Mouse (Mus musculus): ENCODE results near the gene Gm3336. TPM values are rescaled to one million over a fixed set of nuclear protein-coding genes. Genes with fewer than 3 reads are reported as not detected.

Gene Gm3336
- polyA plus RNA-seq, 1 experiment, result 0.92 TPM

DNA sequence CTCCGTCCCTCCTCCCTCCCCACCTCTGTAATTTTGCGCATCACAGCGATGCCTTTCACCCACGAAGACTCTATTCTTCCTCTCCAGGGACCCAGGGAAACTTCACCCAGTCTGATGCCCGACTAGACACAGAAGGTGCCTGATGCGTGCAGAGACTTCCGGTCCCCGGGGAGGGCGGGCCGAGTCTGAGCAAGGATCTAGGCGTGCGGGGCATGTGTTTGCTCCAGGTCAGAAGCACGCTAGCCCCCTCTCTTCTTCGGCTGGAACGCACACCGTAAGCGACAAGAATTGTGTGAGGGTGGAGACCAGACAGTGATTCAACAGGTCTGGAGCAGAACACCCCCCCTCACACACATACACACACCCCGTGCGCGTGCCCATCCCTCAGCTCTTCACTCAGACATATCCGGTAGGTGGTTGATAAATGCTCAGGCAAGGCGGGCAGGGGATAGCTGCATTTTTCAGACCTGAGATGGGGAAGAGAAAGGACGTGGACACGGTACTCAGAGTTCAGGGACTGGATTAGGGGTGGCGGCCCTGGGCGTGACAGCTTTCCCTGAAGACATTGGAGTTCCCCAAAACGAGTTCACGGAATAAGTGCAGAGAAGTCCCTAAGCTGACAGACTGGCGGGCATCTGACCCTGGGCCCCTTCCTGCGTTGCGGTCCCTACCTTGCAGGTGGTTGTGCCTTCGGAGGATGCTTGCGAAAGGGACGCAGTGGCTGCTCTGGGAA is 47.7 kb downstream of the Gm3336 start:
- peaks cover 32% of the 10 kb centered on the region for H3K4me1 ChIP-seq (ENCODE audit: control insufficient read depth, insufficient read depth, insufficient read length)
- no peak; the same call in 1 of the 2 replicates for TF ChIP-seq POLR2A (IDR thresholded peaks at IDR 0.05; ENCODE audit: low read depth, low read length)
- no peak for TF ChIP-seq CTCF (IDR thresholded peaks at IDR 0.05; ENCODE audit: extremely low read depth, insufficient read depth, insufficient read length, insufficient replicate concordance)
- H3K27ac ChIP-seq (ENCODE audit: insufficient read depth, low read length), result peak overlapping the region; percentile 92
- no peaks in the 10 kb centered on the region for H3K27me3 ChIP-seq (ENCODE audit: control insufficient read depth, insufficient read depth, low read length)
- H3K4me3 ChIP-seq (ENCODE audit: extremely low read depth, insufficient read depth, insufficient read length), result peak overlapping the region; percentile 69
- H3K36me3 ChIP-seq (ENCODE audit: control insufficient read depth, insufficient read depth, low read length), result peaks cover 13% of the 10 kb centered on the region
- WGBS, result 1% methylated on average over 34 of the region's 34 CpGs
- peak; percentile 73 to 88 for DNase-seq (ENCODE audit: low read depth in 1 of 2, low spot score in 2 of 2)

DNA sequence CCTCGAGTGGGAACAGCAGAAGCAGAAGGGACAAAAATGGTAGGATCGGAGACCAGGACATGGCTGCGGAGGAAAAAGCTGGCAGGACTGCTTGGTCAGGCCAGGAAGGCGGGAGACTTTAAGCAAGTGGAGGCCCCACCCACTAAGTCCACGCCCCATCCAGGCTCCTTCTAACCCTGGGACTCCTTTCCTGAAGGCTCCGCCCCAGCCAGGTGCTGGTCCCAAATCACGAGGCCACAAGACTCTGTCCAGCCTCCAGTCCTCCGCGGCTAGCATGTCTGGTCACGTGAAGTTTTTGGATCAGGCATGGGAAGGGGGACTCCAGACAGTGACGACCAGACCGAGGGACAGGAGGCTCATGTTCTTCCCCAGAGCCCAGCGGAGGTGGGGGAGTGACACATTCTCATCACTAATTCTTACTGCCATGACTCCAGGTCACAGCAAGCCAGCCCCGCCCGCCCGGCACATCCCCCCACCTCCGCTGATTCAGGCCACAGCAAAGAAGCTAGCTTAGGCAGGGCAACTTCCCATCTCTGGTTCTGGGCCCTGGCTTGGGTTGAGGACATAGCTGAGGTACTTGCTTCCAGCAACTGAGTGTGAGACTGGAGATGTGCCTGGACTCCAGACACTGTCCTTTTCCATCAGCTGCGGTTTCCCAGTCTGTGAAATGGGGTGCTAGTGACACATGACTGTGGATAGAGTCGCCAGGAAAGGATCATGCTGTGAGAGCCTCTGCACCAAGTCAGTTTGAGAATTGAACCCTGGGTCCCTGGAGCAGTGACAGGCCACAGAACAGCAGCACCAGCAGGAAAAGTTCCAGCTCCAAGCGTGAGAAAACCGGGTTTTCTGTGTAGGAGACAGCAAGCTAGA is 48.5 kb downstream of the Gm3336 start:
- Histone ChIP-seq H3K36me3 (ENCODE audit: control insufficient read depth, insufficient read depth, low read length) (peaks cover 14% of the 10 kb centered on the region), H3K4me1 (ENCODE audit: control insufficient read depth, insufficient read depth, insufficient read length) (peaks cover 32% of the 10 kb centered on the region), H3K4me3 (ENCODE audit: extremely low read depth, insufficient read depth, insufficient read length) (peak overlapping the region; percentile 69), H3K27ac (ENCODE audit: insufficient read depth, low read length) (peak overlapping the region; percentile 92), H3K27me3 (ENCODE audit: control insufficient read depth, insufficient read depth, low read length) (no peaks in the 10 kb centered on the region)
- DNase-seq (ENCODE audit: low read depth in 1 of 2, low spot score in 2 of 2), result peak in 1 of 2 experiments; percentile 65
- 21% methylated on average over 21 of the region's 21 CpGs for WGBS
- peak; percentile 76; the same call in 1 of the 2 replicates for TF ChIP-seq POLR2A (IDR thresholded peaks at IDR 0.05; ENCODE audit: low read depth, low read length)
- TF ChIP-seq CTCF (IDR thresholded peaks at IDR 0.05; ENCODE audit: extremely low read depth, insufficient read depth, insufficient read length, insufficient replicate concordance), result no peak

DNA sequence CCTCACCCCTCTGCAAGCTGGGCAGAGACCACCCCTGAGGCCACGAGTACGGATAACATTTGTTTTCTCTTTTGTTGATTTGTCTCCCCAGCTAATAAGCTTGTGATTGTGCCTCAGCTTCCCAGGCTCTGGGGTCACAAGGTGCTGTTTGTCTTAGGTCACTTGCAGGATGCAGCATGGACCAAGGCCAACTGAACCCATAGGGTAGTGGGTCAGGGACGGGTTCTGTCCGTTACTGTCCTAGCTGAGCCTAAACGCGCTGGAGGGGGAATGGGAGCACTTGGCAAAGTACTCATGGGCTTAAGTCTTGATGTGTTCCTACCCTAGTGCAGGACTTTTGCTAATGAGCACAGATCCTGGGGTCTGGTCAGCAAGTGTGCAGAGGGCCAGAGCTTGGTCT is 49.2 kb downstream of the Gm3336 start:
- H3K36me3 ChIP-seq (ENCODE audit: control insufficient read depth, insufficient read depth, low read length), result peaks cover 14% of the 10 kb centered on the region
- WGBS, result 93% methylated on average over 6 of the region's 6 CpGs

DNA sequence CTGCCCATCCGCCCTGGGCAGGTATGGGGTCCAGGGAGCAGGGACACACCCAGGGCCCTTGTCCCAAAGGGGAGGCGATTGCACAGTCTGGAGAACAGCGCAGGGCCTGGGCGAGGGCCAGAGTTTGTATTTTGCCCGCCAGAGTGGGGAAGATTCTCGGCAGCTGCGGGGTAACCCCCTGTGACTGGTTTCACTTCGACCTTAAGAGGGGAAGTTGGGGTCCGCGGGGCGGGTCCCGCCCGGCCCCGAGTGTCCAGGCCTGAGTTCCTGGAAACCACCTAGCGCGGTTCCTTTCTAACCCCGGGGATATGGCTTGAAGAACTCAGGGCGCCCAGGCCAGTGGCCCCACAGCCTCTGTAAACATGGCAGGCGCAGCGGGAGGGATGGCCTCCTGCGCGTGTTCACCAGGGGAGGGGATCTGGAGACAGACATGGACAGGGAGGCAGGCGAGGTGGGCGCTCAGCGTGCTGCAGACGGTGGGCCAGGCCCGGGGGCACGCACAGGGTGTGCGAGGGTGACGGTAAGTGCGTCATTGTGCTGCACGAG is 50.0 kb downstream of the Gm3336 start:
- H3K27me3 ChIP-seq (ENCODE audit: control insufficient read depth, insufficient read depth, low read length), result no peaks in the 10 kb centered on the region
- WGBS, result 55% methylated on average over 32 of the region's 32 CpGs
- H3K4me1 ChIP-seq (ENCODE audit: control insufficient read depth, insufficient read depth, insufficient read length), result peaks cover 32% of the 10 kb centered on the region
- TF ChIP-seq CTCF (IDR thresholded peaks at IDR 0.05; ENCODE audit: extremely low read depth, insufficient read depth, insufficient read length, insufficient replicate concordance) (no peak), POLR2A (IDR thresholded peaks at IDR 0.05; ENCODE audit: low read depth, low read length) (no peak)
- H3K27ac ChIP-seq (ENCODE audit: insufficient read depth, low read length), result peak overlapping the region; percentile 90
- peaks cover 11% of the 10 kb centered on the region for H3K36me3 ChIP-seq (ENCODE audit: control insufficient read depth, insufficient read depth, low read length)
- DNase-seq (ENCODE audit: low read depth in 1 of 2, low spot score in 2 of 2), result peak in 1 of 2 experiments; percentile 84
- H3K4me3 ChIP-seq (ENCODE audit: extremely low read depth, insufficient read depth, insufficient read length), result peak overlapping the region; percentile 25; the same call in 1 of the 2 replicates

More for the DNA sequence above, 49.2 kb downstream of the Gm3336 start:
- peaks cover 32% of the 10 kb centered on the region for H3K4me1 ChIP-seq (ENCODE audit: control insufficient read depth, insufficient read depth, insufficient read length)
- DNase-seq (ENCODE audit: low read depth in 1 of 2, low spot score in 2 of 2), result no peak
- 0 out of 2 replicates have a peak overlapping the region, but pooled peaks have one; percentile 20 for H3K4me3 ChIP-seq (ENCODE audit: extremely low read depth, insufficient read depth, insufficient read length)
- TF ChIP-seq CTCF (IDR thresholded peaks at IDR 0.05; ENCODE audit: extremely low read depth, insufficient read depth, insufficient read length, insufficient replicate concordance), result no peak
- no peak for TF ChIP-seq POLR2A (IDR thresholded peaks at IDR 0.05; ENCODE audit: low read depth, low read length)
- H3K27ac ChIP-seq (ENCODE audit: insufficient read depth, low read length), result peak overlapping the region; percentile 90
- no peaks in the 10 kb centered on the region for H3K27me3 ChIP-seq (ENCODE audit: control insufficient read depth, insufficient read depth, low read length)

DNA sequence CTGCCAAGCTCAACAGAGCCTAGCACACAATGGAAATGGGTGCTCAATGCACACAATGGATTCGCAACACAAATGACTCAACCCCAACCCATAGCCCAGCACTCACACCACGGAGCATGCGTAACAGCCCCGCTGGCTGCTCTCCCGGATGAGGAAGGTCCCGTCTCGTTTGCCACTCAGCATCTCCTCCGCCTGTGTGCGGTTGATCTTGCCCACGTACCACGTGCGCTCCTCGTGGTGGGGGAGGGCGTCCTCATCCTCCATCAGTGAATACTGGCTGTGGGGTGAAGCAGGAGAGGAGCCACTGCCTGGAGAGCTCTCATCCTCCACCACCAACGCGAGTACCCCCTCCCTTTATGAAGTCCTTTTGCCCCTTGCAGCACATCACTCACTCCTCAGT is 50.6 kb downstream of the Gm3336 start:
- TF ChIP-seq CTCF (IDR thresholded peaks at IDR 0.05; ENCODE audit: extremely low read depth, insufficient read depth, insufficient read length, insufficient replicate concordance) (no peak), POLR2A (IDR thresholded peaks at IDR 0.05; ENCODE audit: low read depth, low read length) (no peak)
- H3K4me1 ChIP-seq (ENCODE audit: control insufficient read depth, insufficient read depth, insufficient read length), result peaks cover 30% of the 10 kb centered on the region
- H3K36me3 ChIP-seq (ENCODE audit: control insufficient read depth, insufficient read depth, low read length), result peaks cover 7% of the 10 kb centered on the region
- H3K27me3 ChIP-seq (ENCODE audit: control insufficient read depth, insufficient read depth, low read length), result no peaks in the 10 kb centered on the region
- peak overlapping the region; percentile 85 for H3K27ac ChIP-seq (ENCODE audit: insufficient read depth, low read length)
- no peak overlapping the region for H3K4me3 ChIP-seq (ENCODE audit: extremely low read depth, insufficient read depth, insufficient read length)
- DNase-seq (ENCODE audit: low read depth in 1 of 2, low spot score in 2 of 2), result peak in 1 of 2 experiments; percentile 45
- WGBS, result 81% methylated on average over 16 of the region's 16 CpGs

DNA sequence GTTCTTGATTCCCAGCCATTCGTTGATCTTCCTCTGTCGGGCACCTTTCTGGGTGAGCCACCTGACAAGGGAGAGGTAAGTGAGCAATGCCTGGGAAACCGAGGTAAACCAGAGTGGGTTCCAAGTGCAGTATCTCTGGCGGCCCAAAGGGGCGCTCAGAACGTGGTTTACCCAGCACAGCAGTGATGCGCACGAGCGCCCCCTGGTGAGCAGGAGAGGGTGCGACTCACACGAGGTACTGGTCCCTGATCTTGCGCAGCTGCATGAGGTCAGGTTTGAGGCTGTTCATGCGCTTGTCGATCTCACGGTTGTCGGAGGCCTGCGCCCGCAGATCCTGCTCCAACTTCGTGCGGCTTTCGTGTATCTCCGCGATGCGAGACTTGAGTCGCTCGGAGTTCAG is 51.0 kb downstream of the Gm3336 start:
- no peak overlapping the region for H3K4me3 ChIP-seq (ENCODE audit: extremely low read depth, insufficient read depth, insufficient read length)
- peaks cover 3% of the 10 kb centered on the region; the same call in 1 of the 2 replicates for H3K36me3 ChIP-seq (ENCODE audit: control insufficient read depth, insufficient read depth, low read length)
- no peaks in the 10 kb centered on the region for H3K27me3 ChIP-seq (ENCODE audit: control insufficient read depth, insufficient read depth, low read length)
- 6% methylated on average over 26 of the region's 26 CpGs for WGBS
- H3K27ac ChIP-seq (ENCODE audit: insufficient read depth, low read length), result peak overlapping the region; percentile 85
- DNase-seq (ENCODE audit: low read depth in 1 of 2, low spot score in 2 of 2), result peak; percentile 88 to 96
- TF ChIP-seq POLR2A (IDR thresholded peaks at IDR 0.05; ENCODE audit: low read depth, low read length) (no peak), CTCF (IDR thresholded peaks at IDR 0.05; ENCODE audit: extremely low read depth, insufficient read depth, insufficient read length, insufficient replicate concordance) (peak; percentile 100)
- H3K4me1 ChIP-seq (ENCODE audit: control insufficient read depth, insufficient read depth, insufficient read length), result peaks cover 29% of the 10 kb centered on the region
